Mouse (Mus musculus) heart, postnatal 0 days (tissue): ENCODE measurements around the gene Ulk4.

ENCODE experiments used
- CTCF ChIP-seq: IDR thresholded peaks from 2 replicates; pipeline ENCODE4 v1.5.1; 2016; ENCODE audit warnings: antibody characterized with exemption, control low read depth, low read depth
- EP300 ChIP-seq: IDR thresholded peaks from 2 replicates; pipeline ENCODE4 v1.6.1; 2016; ENCODE audit warnings: antibody characterized with exemption, low read depth

DNA sequence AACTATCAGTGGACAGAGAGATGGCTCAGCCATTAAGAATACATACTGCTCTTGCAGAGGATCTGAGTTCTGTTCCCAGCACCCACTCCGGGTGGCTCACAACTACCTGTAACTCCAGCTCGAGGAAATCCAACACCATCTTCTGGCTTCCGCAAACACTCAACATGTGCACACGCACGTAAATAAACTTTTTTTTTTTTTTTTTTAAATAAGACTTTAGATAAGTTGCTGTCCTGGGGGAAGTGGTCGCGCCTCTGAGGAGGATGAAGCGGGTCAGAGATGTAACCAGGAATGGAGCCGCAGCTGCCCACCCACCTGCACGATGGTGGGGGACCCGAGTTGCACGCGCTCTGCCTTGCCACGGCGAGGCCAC is 266 bp downstream of the Ulk4 start:
- no peak for TF ChIP-seq CTCF
- no peak for TF ChIP-seq EP300
